Mouse (Mus musculus): ENCODE data around the gene Tcaf2.

- no peak for TF ChIP-seq CTCF (IDR thresholded peaks at IDR 0.05; ENCODE audit: low read depth, low read length)
- TF ChIP-seq POLR2AphosphoS5 (IDR thresholded peaks at IDR 0.05; ENCODE audit: insufficient replicate concordance, low read depth, low read length): no peak
- TF ChIP-seq GATA1 (IDR thresholded peaks at IDR 0.05; ENCODE audit: borderline replicate concordance, low read length): no peak
- TF ChIP-seq TAL1 (conservative IDR thresholded peaks at IDR 0.05; ENCODE audit: low read depth, low read length): no peak
Measured at GRCm38 (mm10) chr6:42616904-42617303, 28.1 kb downstream of the Tcaf2 start.
